Mouse (Mus musculus) thymus, postnatal 0 days (tissue): Measurements from ENCODE around the gene Celf2. TPM values are rescaled to one million over a fixed set of nuclear protein-coding genes. Genes with fewer than 3 reads are reported as not detected.

Source experiments
- DNase-seq: peaks from one replicate; pipeline ENCODE4 v3.0.0-alpha.2; 2015; ENCODE audit warnings: low spot score
- polyA plus RNA-seq: library from polyadenylated mRNA; unstranded; fragments of >200 nt; fragmentation: Nextera tagmentation; extraction: Ambion mirVana; gene quantifications from 2 replicates; pipeline ENCODE4 v1.2.1, GENCODE M21; 2015

The Celf2 gene
- polyA plus RNA-seq, 1 experiment from 2014 or later: 184 TPM

GRCm38 (mm10) chr2:7083489-7084090 lies 425.8 kb downstream of the Celf2 start:
- no peak for DNase-seq

GRCm38 (mm10) chr2:7082376-7083025 lies 426.9 kb downstream of the Celf2 start:
- DNase-seq: no peak

GRCm38 (mm10) chr2:7080794-7081783 lies 428.3 kb downstream of the Celf2 start:
- DNase-seq: no peak

- DNase-seq: no peak
Observed at GRCm38 (mm10) chr2:7080086-7080485, 429.3 kb downstream of the Celf2 start.

- no peak for DNase-seq
Observed at GRCm38 (mm10) chr2:7079390-7079789, 430.0 kb downstream of the Celf2 start.

- DNase-seq: no peak
Observed at GRCm38 (mm10) chr2:7073730-7074129, 435.6 kb downstream of the Celf2 start.

- no peak for DNase-seq
Observed at GRCm38 (mm10) chr2:7072344-7073265, 436.8 kb downstream of the Celf2 start.

GRCm38 (mm10) chr2:7069458-7069857 lies 439.9 kb downstream of the Celf2 start:
- no peak for DNase-seq

- no peak for DNase-seq
Observed at GRCm38 (mm10) chr2:7068281-7068680, 441.1 kb downstream of the Celf2 start.

GRCm38 (mm10) chr2:7063574-7064192 lies 445.7 kb downstream of the Celf2 start:
- no peak for DNase-seq

- DNase-seq: no peak
Observed at GRCm38 (mm10) chr2:7060490-7061105, 448.8 kb downstream of the Celf2 start.

GRCm38 (mm10) chr2:7056401-7056800 lies 453.0 kb downstream of the Celf2 start:
- DNase-seq: no peak

- DNase-seq: no peak
Observed at GRCm38 (mm10) chr2:7055958-7056357, 453.4 kb downstream of the Celf2 start.

GRCm38 (mm10) chr2:7051090-7051489 lies 458.3 kb downstream of the Celf2 start:
- DNase-seq: no peak

- DNase-seq: no peak
Observed at GRCm38 (mm10) chr2:7046155-7046554, 463.2 kb downstream of the Celf2 start.

GRCm38 (mm10) chr2:7045531-7045930 lies 463.8 kb downstream of the Celf2 start:
- no peak for DNase-seq

- DNase-seq: no peak
Observed at GRCm38 (mm10) chr2:7043770-7044459, 465.4 kb downstream of the Celf2 start.

GRCm38 (mm10) chr2:7040940-7041339 lies 468.4 kb downstream of the Celf2 start:
- no peak for DNase-seq

GRCm38 (mm10) chr2:7038991-7039390 lies 470.4 kb downstream of the Celf2 start:
- no peak for DNase-seq
